Mouse (Mus musculus) fat pad, adult 2 months (tissue): ENCODE data around the gene Casp7.
"Not testable (repeated sequence)": the region's sequence is repeated elsewhere in the genome, so short reads cannot be mapped to it uniquely, and the experiment has no call there.

Experiments
- DNase-seq: peaks from one replicate; pipeline ENCODE4 v3.0.0-alpha.2; 2011; ENCODE audit warnings: low read depth, low spot score; ENCODE audit errors: extremely low read depth

Casp7 gene

DNA sequence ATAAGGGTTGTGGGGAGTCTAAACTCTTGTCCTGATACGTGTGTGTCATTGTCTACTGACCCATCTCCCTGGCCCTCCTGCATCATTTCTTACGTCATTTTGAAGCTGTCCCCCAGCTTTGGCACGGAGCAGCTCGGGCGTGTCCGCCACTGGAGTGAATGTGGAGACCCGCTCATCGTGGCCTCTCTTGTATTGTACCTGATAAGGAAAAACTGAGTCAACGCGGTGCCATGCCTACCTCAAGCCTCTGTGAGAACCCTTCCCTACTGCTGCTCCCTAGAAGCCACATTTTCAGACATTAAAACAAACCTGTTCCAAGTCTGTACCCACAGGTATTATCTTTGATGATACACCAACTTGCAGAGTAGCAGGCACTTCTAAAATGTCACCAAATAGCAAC lies 15.5 kb upstream of the Casp7 start:
- no peak for DNase-seq

DNA sequence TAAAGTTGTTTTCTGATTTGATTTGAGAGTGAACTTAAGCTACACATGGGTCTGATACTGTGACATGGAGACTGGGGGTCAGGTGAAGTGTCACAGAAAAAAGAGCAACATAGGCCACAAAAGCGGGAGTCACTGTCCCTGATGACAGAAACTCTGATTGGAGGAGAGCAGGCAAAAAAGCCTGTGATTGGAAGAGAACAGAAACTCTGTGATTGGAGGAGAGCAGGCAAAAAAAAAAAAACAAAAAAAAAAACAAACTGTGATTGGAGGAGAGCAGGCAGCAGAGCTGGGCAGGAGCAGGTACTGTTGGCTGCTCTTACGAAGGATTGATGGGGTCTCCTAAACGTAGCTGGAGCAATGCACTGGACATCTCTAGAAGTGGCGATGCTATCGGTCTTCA lies 11.4 kb upstream of the Casp7 start:
- no peak for DNase-seq

DNA sequence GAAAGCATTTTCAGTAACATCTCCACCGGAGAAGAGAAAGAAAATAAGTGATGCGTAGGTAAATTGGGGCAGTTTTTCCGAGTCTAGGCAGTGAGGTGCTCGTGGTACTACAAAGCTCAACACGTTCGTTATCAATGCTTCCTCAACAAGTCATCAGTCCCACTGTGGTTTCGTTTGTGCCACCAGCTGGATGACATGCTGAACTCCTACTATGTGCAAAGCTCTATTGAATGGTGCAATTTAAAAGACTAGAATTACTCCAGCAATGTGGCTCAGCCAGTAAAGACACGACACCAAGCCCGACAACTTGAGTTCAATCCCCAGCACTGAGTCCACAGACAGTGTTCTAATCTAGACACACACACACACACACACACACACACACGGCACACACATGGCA lies 10.8 kb upstream of the Casp7 start:
- no peak for DNase-seq

DNA sequence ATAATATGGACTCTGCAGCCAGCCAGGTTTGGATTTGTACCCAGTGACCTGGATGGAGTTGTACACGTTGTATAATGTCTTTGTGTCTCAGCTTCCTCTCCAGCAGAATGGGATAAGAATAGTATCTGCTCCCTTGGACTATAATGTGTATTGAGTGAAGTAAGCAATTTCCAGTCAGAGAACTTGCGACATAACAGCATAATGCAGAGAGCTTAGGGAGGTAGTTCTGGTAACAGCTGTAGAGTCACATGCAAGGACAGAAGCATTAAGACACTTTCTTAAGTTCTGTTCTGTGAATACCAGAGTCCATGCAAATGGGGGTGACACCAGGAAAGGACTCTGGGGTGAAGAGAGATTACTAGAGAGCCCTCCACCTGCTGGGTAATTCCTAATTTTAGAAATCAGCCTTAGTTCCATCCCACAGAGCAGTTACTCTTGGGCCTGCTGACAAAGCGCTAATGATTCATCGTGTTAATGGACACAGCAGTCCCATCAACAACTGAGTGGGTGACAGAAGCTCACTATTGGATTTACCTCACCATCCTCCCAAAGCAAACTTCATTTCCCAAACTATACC lies 9.1 kb upstream of the Casp7 start:
- DNase-seq: no peak

DNA sequence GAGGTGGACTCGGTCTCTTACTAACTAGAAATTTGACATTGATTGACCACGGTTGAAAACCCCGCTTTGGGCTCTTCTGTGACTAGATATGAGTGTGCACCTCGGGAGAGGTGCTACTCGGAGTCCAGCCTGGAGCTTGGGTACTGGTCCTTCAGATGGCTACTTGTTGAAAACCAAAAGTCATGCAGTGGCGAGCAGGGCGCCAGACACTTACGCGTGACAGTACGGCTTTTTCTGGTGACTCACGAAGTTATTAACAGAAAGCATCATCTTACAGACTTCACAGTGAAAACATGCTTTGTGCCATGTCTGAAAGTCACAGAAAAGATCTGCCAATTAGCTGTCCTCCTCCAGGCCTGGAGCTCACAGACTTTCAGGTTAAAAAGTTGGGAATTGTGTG lies 7.8 kb upstream of the Casp7 start:
- no peak for DNase-seq

DNA sequence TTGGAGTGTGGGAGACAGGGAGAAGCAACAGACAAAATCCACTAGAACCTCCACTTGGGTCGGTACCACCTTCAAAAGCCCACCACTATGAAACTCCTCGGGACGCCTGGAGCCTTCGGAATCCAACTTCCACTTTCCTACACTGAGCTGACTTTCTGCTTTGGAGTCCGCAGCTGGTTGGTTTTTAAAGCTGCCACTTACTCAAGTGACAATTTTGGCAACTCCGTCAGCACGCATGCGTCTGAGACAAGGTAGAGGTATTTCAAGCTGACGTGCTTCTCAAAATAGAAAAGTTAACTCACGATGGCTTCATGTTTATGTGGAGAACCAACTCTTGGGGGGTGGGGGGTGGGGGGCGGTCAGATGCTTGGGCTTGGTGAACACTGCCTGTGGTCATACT lies 7.0 kb upstream of the Casp7 start, which contains the start of gene Nrap:
TSS of gene Nrap (minus strand) at position 159 of the 400 bp plus-strand sequence.
- DNase-seq: no peak

DNA sequence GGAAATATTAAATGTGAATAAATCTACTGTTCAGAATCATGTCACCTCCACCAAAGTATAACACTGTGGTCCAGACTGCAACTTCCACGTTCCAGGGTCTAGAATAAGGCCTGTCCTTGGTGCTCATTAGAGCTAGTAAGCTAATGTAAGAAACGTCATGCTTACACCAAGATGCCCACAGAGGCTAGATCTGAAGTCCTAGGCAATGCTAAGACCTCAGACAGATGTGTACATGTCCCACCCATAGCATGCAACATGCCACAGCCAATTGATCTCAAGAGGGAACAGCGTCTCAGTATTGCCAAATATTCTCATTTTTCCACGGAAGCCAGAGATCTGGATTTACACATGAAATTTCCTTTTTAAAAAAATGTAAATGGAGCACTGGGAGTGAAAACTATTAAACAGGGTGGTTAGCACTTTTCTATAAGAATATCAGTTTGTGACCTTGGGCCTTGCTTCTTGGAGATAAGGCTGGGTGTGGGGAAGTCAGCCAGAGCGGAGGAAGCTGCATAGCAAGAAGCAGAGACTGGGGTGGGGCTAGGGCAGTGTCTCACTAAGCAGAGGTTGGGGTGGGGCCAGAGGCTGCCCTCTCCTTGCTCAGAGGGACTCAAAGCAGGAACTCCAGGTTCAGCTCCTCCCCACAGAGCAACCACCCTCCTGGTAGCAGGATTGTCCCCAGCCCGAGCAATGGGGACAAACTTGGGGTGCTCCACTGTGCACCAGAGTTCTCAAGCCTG lies 5.5 kb upstream of the Casp7 start:
- no peak for DNase-seq

DNA sequence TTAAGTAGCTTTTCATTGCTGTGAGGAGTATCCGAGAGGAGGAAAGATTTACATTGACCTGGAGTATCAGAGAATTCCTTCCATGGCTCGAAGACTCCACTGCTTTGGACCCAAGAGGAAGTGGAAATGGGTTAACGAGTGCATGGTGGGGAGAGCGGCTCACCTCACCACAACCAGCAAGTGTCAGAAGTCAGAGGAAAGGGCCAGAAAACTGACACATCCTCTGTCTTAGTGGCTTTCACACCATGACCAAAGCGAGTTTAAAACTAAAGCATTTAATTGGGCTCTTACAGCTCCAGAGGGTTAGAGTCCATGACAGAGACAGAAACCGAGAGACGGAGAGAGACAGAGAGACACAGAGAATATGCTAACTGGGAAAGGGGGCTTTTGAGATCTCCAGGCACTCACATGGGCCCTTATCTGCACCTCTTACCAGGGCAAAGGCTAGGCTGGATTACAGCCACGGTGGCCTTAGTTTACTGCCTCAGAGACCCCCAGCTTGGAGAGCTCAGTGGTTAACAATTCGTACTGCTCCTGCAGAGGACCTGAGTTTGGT lies 3.5 kb upstream of the Casp7 start:
- DNase-seq: no peak

DNA sequence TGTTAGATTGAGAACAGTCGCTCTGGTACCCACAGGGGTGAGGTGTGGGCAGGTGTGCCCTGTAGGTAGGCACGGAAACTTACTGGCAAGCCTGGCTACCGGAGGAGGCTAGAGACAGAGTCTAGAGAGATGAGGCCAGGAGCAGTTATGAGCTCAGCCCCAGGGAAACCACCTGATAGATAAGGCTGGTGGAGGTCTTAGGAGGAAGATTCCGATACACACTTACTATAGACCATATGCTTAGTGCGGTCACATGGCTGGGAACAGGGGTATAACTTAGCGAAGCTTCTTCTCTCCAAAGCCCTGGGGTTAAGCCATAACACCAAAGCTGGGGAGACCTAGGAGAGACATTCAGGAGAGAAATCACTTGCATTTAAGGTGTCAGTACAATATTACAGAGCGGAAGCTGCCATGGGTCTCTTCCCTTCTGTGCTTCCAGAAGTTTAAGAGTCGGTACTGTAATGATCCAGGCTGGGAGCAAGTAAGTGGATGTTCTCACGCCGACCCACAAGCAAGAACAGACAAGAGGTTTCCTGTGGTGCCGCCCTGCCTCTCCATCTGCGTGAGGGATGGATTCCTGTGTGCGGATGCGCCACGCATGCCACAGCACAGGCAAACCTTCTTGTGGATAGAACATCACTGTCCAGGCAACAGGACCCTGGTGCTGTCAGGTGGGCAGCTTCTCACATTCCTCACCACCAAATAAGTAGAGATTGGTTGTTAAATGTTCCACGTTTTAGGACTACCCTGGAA lies 1.6 kb upstream of the Casp7 start:
- no peak for DNase-seq

DNA sequence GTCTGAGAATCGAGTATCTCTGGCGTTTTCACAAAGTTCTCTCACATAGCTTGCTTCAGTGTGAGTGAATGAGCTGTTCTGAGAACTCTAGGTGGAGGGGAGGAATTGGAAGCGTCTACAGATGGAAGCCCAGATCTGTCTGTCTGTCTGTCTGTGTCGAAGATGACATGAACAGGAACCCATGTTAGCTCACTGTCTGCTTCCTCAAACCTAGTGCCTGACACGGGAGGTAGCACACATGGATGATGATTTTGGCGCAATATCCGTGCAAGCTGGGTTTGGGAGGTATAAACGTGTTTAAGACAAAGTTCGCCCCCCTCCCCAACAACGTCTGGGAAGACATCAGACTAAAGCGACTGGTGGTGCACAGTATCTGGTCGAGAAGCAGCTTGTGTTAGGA lies 702 bp upstream of the Casp7 start:
- no peak for DNase-seq

DNA sequence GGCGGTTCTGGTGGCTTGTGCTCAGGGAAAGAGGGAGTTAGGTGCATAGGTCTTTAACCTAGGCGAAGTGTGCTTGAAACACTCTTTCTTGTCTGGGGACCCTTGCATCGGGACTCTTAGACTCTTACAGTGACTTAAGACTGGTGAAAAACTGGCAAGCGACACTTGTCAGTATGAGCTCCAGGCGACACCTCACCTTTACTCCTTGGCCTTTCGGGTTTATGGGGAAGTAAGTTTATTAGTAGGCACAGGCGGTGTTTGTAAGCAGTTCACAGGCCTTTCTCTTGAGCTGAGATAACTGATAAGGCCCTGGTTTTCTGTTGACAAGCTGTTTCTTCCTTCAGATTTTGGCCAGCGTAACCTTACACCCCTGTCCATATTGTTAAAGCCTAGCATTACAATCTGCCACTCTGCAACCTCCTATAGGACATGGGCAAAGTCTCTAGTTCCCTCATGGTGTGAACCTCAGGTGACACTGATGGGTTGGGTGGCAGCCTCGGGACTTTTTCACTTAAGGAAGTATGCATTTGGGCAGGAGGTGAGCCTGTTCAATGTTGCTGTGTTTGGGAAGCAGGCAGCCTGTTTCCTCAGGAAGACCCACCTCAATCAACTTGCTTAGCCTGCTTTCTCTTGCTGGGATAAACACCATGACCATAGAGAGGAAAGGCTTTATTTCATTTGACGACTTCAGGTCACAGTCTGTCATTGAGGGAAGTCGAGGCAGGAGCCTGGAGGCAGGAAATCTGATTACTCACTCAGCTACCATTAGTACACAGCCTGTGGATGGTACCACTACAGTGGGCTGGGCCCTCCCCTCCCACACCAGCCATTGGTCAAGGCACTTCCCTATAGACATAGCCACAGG lies 966 bp downstream of the Casp7 start:
- no peak for DNase-seq

DNA sequence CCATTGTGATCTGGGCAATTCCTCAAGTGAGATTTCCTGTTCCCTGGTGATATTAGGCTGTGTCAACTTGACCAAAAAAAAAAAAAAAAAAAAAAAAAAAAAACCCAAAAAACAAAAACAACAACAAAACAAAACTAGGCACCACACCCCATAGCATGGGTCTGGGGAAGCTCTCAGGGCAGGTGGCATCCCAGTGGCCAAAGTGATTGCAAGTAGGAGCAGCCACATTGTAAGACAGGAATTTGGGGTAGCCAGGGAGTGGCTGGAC lies 1.5 kb downstream of the Casp7 start:
- no peak for DNase-seq

DNA sequence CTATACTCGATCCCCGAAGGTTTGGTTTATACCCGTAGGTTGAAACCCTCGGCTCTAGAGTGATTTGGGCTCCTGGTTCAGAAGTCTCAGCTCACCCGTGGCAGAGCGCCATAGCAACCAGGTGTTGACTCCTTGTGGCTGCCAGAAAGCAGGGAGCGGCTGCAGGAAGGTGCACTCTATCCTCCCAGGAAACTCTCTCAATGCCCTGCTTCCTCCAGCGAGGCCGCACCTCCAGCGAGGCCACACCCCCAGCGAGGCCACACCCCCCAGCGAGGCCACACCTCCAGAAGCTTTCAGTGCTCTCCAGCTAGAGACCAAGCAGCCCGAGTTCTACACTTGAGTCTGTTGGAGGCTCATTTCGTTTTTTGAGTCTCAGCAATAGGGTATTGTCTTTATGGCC lies 3.3 kb downstream of the Casp7 start:
- DNase-seq: no peak

DNA sequence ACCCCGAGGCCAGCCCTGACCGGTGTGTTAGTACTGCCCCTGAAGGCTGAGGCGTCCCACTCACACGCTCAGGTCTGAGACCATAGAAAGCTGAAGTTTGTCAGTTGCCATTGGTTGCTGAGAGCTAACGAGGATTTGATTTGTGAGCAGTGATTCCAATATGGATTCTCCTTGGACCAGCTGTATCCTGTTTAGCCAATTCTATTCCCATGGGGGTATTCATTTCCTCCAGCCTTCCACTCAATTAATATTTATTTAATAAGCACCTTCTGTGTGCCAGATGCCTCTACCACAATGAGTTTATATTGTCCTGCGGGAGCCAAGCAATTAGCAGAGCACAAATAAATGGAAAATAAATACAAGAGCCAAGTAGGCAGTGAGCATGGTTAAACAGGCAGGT lies 4.9 kb downstream of the Casp7 start:
- no peak for DNase-seq

DNA sequence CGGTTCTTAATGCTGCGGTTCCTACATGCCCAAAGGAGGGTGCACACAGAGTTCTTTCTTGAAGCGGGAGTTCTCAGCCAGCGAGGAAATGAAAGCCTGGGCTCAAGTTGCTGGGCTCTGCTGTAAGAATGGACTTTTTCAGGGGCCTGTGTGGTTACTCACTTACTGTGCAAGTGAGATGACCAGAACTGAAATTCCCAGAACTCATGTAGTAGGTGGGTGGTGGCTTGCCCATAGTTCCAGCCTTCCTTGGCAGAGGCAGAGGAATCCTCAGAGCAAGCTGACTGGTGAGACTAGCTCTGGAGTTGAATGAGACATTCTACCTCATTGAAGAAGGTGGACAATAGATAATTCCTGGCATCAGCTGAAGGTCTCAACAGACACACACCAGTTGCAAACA lies 8.9 kb downstream of the Casp7 start:
- no peak for DNase-seq

DNA sequence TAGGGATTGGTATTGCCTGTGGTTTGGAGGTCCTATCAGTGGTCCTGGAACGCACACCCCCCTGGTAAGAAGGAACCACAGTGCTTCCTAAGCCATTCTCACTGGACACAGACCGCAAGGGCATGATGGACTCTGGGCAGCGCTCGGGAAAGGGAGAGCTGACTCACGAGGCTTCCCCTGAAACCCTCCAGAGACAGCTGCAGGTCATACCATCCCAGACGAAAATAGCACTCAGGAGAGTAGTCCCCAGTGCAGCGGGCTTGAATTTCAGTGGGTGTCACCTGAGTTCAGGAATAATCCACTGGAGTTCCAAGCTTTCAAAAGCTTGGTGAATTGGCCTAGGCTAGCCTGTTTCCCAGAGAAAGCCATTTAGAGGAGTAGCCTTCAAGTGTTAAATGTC lies 9.7 kb downstream of the Casp7 start:
- DNase-seq: no peak

DNA sequence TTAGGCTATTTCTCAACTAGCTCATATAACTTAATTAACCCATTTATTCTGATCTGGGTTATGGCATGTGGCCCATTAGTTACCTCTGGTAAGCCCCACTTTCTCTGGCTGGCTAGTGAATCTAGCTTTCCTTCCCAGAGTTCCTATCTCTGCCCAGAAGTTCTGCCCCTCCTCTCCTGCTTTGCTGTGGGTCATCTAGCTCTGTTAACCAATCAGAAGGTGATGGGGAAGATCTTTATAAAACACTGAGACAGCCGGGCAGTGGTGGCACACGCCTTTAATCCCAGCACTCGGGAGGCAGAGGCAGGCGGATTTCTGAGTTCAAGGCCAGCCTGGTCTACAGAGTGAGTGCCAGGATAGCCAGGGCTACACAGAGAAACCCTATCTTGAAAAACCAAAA lies 13.0 kb downstream of the Casp7 start:
- not testable (repeated sequence) for DNase-seq

DNA sequence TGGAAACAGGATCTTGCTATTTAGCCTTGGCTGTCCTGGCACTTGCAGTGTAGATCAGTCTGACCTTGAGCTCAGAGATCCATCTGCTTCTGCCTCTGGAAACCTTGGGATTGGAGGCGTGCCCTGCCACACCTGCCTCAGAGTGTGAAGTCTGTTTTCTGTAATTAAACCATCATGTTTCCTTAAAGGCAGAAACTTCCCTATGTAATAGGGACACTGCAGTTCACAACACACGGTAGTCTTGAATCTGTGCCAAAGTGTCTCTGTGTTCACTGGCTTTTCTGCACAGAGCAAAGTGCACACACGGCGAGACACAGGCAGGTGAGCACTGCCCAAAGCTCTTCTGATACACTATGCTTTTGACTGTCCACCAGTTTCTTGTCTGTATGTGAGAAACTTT lies 21.5 kb downstream of the Casp7 start:
- no peak for DNase-seq

DNA sequence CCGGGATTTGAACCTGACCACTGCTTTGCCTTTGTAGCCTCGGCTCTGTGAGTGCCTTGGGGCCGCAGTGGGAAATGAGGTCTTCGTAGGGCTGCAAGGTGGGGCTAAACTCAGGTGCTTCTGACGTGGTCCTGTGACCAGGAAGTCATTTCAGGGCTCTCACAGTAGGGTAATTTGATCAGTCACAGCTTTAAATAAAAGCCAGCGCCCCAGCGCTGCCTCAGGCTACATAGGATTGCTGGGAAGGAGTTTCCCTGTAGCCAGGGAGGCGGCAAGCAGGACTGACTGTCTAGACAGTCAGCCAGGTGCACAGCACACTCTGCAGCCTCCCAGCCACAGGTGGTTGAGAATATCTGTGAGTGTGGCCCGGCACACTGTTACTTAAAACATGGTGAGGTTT lies 22.5 kb downstream of the Casp7 start:
- no peak for DNase-seq

DNA sequence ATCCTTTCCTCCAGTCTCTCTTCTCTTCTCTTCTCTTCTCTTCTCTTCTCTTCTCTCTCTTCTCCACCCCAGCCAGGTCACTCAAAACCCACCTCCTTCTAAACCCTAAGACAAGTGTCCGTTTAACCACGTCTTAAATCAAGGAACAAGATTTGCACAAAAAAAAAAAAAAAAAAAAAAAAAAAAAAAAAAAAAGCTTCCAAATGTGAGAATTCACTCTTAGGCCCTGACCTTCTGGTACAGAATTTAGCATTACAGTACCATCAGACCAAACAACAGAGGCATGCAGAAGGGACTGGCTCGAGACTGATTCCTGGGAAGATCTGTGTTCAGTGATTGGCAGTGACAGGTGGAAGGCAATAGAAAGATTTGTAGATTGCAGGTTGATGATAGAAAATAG lies 23.4 kb downstream of the Casp7 start:
- no peak for DNase-seq
